Mouse (Mus musculus) ovary, adult 2 months (tissue): Measurements from ENCODE around the gene Tspear. TPM values are rescaled to one million over a fixed set of nuclear protein-coding genes. Genes with fewer than 3 reads are reported as not detected.

Experiments
- polyA plus RNA-seq: library from polyadenylated mRNA; depleted of rRNA; stranded (reverse); fragments of >200 nt; gene quantifications from 2 replicates; pipeline ENCODE4 v1.2.3, GENCODE M21; 2012; rRNA removed

Tspear gene
- polyA plus RNA-seq, 1 experiment, result 1.3 TPM

DNA sequence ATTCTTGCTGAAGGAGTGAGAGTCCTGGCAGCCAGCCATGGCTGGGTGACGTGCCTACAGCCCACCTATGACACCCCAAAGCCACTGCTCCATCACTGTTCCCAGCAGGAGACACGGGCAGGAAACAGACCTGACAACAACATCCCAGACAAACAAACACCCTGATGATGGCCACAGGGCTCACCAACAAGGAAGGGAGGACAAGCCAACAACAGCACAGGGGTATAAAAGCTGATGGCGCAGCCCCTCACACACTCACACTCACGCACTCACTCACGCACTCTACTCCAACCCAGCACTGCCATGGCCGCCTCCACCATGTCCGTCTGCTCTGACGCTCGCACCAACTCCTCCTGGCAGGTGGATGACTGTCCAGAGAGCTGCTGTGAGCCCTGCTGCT, 166.2 kb downstream of the Tspear start, which contains the start of gene Gm10318:
Gene Gm10318, plus strand, starts transcription at position 301 of the 400 bp plus-strand sequence.

DNA sequence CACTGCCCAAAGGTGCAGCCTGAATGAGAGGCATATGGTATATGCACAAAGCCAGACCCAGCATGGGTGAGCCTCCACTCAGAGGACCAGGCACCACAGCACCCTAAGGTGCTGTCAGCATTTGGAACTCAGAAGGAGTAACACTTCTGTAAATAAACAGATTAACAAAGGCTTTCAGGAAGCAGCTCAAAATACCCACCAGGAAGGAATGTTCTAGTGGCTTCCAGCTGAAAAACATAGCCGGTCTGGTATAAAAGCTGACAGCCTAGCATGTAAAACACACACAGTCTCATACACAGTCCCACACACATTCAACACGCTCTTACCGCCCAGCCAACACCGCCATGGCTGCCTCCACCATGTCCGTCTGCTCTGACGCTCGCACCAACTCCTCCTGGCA, 175.3 kb downstream of the Tspear start, which contains the start of gene Gm3285:
Gene Gm3285, plus strand, starts transcription at position 301 of the 400 bp plus-strand sequence.

DNA sequence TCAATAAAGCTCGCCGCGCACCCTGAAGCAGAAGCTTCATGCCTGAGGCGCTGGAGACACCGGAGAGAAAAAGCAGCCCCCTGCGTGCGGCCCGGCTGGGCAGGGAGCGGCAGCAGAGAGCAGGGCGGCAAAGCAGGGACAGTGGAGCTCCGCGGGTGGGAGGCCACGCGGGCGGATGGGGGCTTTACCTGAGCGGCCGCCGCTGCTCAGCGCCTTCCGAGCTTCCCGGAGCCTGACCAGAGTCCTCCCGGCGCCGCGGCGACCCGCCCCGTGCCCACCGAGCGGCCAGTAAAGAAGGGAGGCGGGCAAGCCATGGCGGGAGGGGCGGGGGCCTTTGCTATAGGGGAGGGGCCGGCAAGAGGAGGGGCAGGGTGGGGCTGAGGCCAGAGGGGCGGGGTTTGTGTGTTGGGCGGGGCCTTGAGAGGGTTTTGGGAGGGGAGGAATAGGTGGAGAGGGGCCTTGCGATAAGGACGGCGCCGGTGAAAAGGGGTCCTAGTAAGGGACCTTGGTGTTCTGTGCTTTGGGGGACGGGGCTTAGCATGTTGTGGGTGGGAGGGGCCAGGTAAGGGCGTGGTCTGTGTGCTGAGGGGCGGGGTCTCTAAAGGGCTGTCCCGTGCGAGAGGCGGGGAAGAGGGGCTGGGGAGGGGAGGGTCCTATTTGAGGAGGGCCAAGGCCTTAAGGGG, 216.0 kb downstream of the Tspear start, which contains the start of gene Lrrc3:
Gene Lrrc3, minus strand, starts transcription at position 326 of the 683 bp plus-strand sequence.

Other genes starting within 250 kb of the Tspear start
- 36.3 and 39.4 TPM in 2 replicates for gene Fam207a, start 170.8 kb upstream of the Tspear start, polyA plus RNA-seq
- 11.3 and 12.6 TPM in 2 replicates for gene Itgb2, start 156.3 kb upstream of the Tspear start, polyA plus RNA-seq
- 150 and 206 TPM in 2 replicates for gene Pttg1ip, start 104.8 kb upstream of the Tspear start, polyA plus RNA-seq
- gene Sumo3, start 80.5 kb upstream of the Tspear start, polyA plus RNA-seq, result 416 and 428 TPM in 2 replicates
- gene Gm49325, start 80.4 kb upstream of the Tspear start, polyA plus RNA-seq, result not detected in 2 replicates
- 43.5 and 49.7 TPM in 2 replicates for gene Ube2g2, start 64.3 kb upstream of the Tspear start, polyA plus RNA-seq
- gene Gm19402, start 4.2 kb downstream of the Tspear start, polyA plus RNA-seq, result not detected in 2 replicates
- gene Gm9508, start 10.7 kb downstream of the Tspear start, polyA plus RNA-seq, result not detected in 2 replicates
- gene Gm10272, start 20.1 kb downstream of the Tspear start, polyA plus RNA-seq, result not detected in 2 replicates
- gene Gm10024, start 24.9 kb downstream of the Tspear start, polyA plus RNA-seq, result not detected in 2 replicates
- gene Gm10142, start 29.2 kb downstream of the Tspear start, polyA plus RNA-seq, result not detected in 2 replicates
- not detected in 2 replicates for gene Krtap12-1, start 34.0 kb downstream of the Tspear start, polyA plus RNA-seq
- not detected in 2 replicates for gene Gm10100, start 39.9 kb downstream of the Tspear start, polyA plus RNA-seq
- not detected in 2 replicates for gene Gm18596, start 56.1 kb downstream of the Tspear start, polyA plus RNA-seq
- not detected in 2 replicates for gene Gm9736, start 64.8 kb downstream of the Tspear start, polyA plus RNA-seq
- gene Gm3233, start 73.1 kb downstream of the Tspear start, polyA plus RNA-seq, result not detected in 2 replicates
- gene Gm3238, start 84.8 kb downstream of the Tspear start, polyA plus RNA-seq, result not detected in 2 replicates
- not detected in 2 replicates for gene Gm7138, start 90.4 kb downstream of the Tspear start, polyA plus RNA-seq
- not detected in 2 replicates for gene Gm3250, start 96.0 kb downstream of the Tspear start, polyA plus RNA-seq
- not detected in 2 replicates for gene Gm7137, start 101.6 kb downstream of the Tspear start, polyA plus RNA-seq
- not detected in 2 replicates for gene Gm9639, start 108.5 kb downstream of the Tspear start, polyA plus RNA-seq
- gene Gm19668, start 112.6 kb downstream of the Tspear start, polyA plus RNA-seq, result not detected in 2 replicates
- not detected in 2 replicates for gene Gm9507, start 125.3 kb downstream of the Tspear start, polyA plus RNA-seq
- 0.33 TPM in 1 of 2 replicates, not detected in the other for gene Gm2696, start 128.1 kb downstream of the Tspear start, polyA plus RNA-seq
- gene Krtap10-4, start 140.5 kb downstream of the Tspear start, polyA plus RNA-seq, result not detected in 2 replicates
- not detected in 2 replicates for gene Krtap10-10, start 149.4 kb downstream of the Tspear start, polyA plus RNA-seq
- not detected in 2 replicates for gene Gm36176, start 160.2 kb downstream of the Tspear start, polyA plus RNA-seq
- not detected in 2 replicates for gene Gm10318, start 166.3 kb downstream of the Tspear start, polyA plus RNA-seq
- not detected in 2 replicates for gene Gm3285, start 175.4 kb downstream of the Tspear start, polyA plus RNA-seq
- 3.4 and 3.8 TPM in 2 replicates for gene Lrrc3, start 216.0 kb downstream of the Tspear start, polyA plus RNA-seq